Mouse (Mus musculus) hindbrain, embryonic 16.5 days (tissue): ENCODE measurements around the gene Ifrd2. TPM values are rescaled to one million over a fixed set of nuclear protein-coding genes. Genes with fewer than 3 reads are reported as not detected.
"Not testable (repeated sequence)": the region's sequence is repeated elsewhere in the genome, so short reads cannot be mapped to it uniquely, and the experiment has no call there.

Experiments used
- ATAC-seq: fragments of 200-750 bp; cut with Nextera tagmentation; 2 replicates; pipeline ENCODE4 v1.8.0; 2017; ENCODE audit warnings: moderate TSS enrichment, moderate library complexity
- H3K27ac ChIP-seq: fragments of 300-500 bp; sonication (generic); 2 replicates; pipeline ENCODE4 v1.5.1; 2014; ENCODE audit warnings: low read depth, mild to moderate bottlenecking, control low read depth, low read length, moderate library complexity
- H3K27me3 ChIP-seq: fragments of 300-500 bp; sonication (generic); replicated peaks from 2 replicates; pipeline ENCODE4 v1.6.1; 2014; ENCODE audit warnings: low read length; ENCODE audit not compliant: control insufficient read depth, insufficient read depth
- H3K36me3 ChIP-seq: fragments of 300-500 bp; sonication (generic); 2 replicates; pipeline ENCODE4 v1.6.1; 2014; ENCODE audit warnings: mild to moderate bottlenecking, low read length, moderate library complexity, mixed read lengths; ENCODE audit not compliant: control insufficient read depth, insufficient read depth
- H3K4me1 ChIP-seq: fragments of 300-500 bp; sonication (generic); 2 replicates; pipeline ENCODE4 v1.6.1; 2014; ENCODE audit warnings: low read depth, low read length; ENCODE audit not compliant: control insufficient read depth, insufficient read depth
- H3K4me2 ChIP-seq: fragments of 300-500 bp; sonication (generic); 2 replicates; pipeline ENCODE4 v1.6.1; 2014; ENCODE audit warnings: mild to moderate bottlenecking, low read length, control low read depth, moderate library complexity
- H3K4me3 ChIP-seq: fragments of 300-500 bp; sonication (generic); 2 replicates; pipeline ENCODE4 v1.5.1; 2014; ENCODE audit warnings: mild to moderate bottlenecking, low read length, control low read depth, moderate library complexity
- H3K9ac ChIP-seq: fragments of 300-500 bp; sonication (generic); 2 replicates; pipeline ENCODE4 v1.6.1; 2014; ENCODE audit warnings: low read depth, mild to moderate bottlenecking, control low read depth, low read length, moderate library complexity
- H3K9me3 ChIP-seq: fragments of 300-500 bp; sonication (generic); 2 replicates; pipeline ENCODE4 v1.6.1; 2014; ENCODE audit warnings: mild to moderate bottlenecking, low read length, moderate library complexity; ENCODE audit not compliant: control insufficient read depth
- WGBS: fragments of 180-500 bp; shearing (Covaris S2); extraction: QIAGEN DNeasy Blood & Tissue Kit; methylation state at CpG from one replicate; pipeline ENCODE4 v1.1.7; 2014; 5-methylcytosine and 5-hydroxymethylcytosine counted together
- polyA plus RNA-seq: library from polyadenylated mRNA; unstranded; fragments of >200 nt; fragmentation: Nextera tagmentation; extraction: Ambion mirVana; gene quantifications from 2 replicates; pipeline ENCODE4 v1.2.1, GENCODE M21; 2015

Ifrd2 gene
- polyA plus RNA-seq, 1 experiment from 2014 or later, result 13.5 TPM

DNA sequence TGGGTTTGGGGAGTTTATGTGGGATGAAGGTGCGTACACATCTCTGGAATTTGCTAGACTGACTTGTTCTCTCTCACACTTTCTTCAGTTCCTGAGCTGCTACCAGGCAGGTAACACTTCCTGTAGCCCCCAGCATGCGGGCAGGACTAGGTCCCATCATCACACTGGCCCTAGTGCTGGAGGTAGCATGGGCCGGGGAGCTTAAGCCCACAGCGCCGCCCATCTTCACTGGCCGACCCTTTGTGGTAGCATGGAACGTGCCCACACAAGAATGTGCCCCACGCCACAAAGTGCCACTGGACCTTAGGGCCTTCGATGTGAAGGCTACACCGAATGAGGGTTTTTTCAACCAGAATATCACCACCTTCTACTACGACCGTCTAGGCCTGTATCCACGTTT is 17.4 kb upstream of the Ifrd2 start:
- no peaks in the 10 kb centered on the region for H3K27me3 ChIP-seq
- H3K4me3 ChIP-seq, result peak overlapping the region; percentile 58
- H3K36me3 ChIP-seq, result peaks cover 20% of the 10 kb centered on the region
- peak overlapping the region; percentile 73 for H3K4me2 ChIP-seq
- no peaks in the 10 kb centered on the region for H3K9me3 ChIP-seq
- H3K9ac ChIP-seq, result peak overlapping the region; percentile 73
- ATAC-seq, result no peak
- peaks cover 33% of the 10 kb centered on the region for H3K4me1 ChIP-seq
- 44% methylated on average over 13 of the region's 13 CpGs for WGBS
- H3K27ac ChIP-seq, result peak overlapping the region; percentile 36; the same call in 1 of the 2 replicates

DNA sequence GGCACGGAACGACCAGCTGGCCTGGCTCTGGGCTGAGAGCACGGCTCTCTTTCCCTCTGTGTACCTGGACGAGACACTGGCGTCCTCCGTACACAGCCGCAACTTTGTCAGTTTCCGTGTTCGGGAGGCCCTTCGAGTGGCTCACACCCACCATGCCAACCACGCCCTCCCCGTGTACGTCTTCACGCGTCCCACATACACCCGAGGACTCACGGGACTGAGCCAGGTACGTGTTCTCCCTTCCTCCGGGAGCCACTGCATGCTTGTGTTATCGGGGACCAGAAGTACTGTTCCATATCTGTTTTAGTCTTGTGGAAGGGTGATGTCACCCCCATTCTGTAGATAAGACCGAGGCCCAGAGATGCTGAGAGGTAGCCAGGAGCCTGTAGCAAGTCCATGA is 16.6 kb upstream of the Ifrd2 start:
- H3K27me3 ChIP-seq, result no peaks in the 10 kb centered on the region
- 94% methylated on average over 21 of the region's 21 CpGs for WGBS

GRCm38 (mm10) chr9:107571534-107572326 is 15.7 kb upstream of the Ifrd2 start:
- H3K9ac ChIP-seq, result no peak overlapping the region
- H3K9me3 ChIP-seq, result no peaks in the 10 kb centered on the region
- no peak overlapping the region; the same call in 1 of the 2 replicates for H3K4me3 ChIP-seq
- no peak overlapping the region for H3K27ac ChIP-seq
- no peaks in the 10 kb centered on the region for H3K27me3 ChIP-seq
- ATAC-seq, result no peak
- 93% methylated on average over 22 of the region's 22 CpGs for WGBS
- H3K4me1 ChIP-seq, result peaks cover 33% of the 10 kb centered on the region
- H3K36me3 ChIP-seq, result peaks cover 20% of the 10 kb centered on the region
- no peak overlapping the region; the same call in 1 of the 2 replicates for H3K4me2 ChIP-seq

More for the DNA sequence above, 16.6 kb upstream of the Ifrd2 start:
- H3K9me3 ChIP-seq, result no peaks in the 10 kb centered on the region
- peak overlapping the region; percentile 58 for H3K4me3 ChIP-seq
- H3K9ac ChIP-seq, result peak overlapping the region; percentile 73; the same call in 1 of the 2 replicates
- H3K36me3 ChIP-seq, result peaks cover 20% of the 10 kb centered on the region
- peak overlapping the region; percentile 73 for H3K4me2 ChIP-seq
- H3K27ac ChIP-seq, result no peak overlapping the region
- H3K4me1 ChIP-seq, result peaks cover 33% of the 10 kb centered on the region
- ATAC-seq, result no peak

GRCm38 (mm10) chr9:107572327-107572662 is 15.1 kb upstream of the Ifrd2 start:
- peaks cover 32% of the 10 kb centered on the region for H3K4me1 ChIP-seq
- H3K27ac ChIP-seq, result no peak overlapping the region
- WGBS, result 91% methylated on average over 2 of the region's 2 CpGs
- H3K9me3 ChIP-seq, result no peaks in the 10 kb centered on the region
- no peak overlapping the region for H3K9ac ChIP-seq
- peaks cover 17% of the 10 kb centered on the region for H3K36me3 ChIP-seq
- H3K4me3 ChIP-seq, result no peak overlapping the region
- H3K4me2 ChIP-seq, result no peak overlapping the region
- H3K27me3 ChIP-seq, result no peaks in the 10 kb centered on the region
- ATAC-seq, result no peak

GRCm38 (mm10) chr9:107573774-107574173 is 13.7 kb upstream of the Ifrd2 start:
- Histone ChIP-seq H3K36me3 (peaks cover 17% of the 10 kb centered on the region), H3K4me1 (peaks cover 26% of the 10 kb centered on the region)
- H3K4me3 ChIP-seq, H3K27me3 ChIP-seq, ATAC-seq, H3K27ac ChIP-seq, H3K4me2 ChIP-seq, H3K9ac ChIP-seq, H3K9me3 ChIP-seq: not testable (repeated sequence)
- WGBS, result 79% methylated on average over 6 of the region's 6 CpGs

GRCm38 (mm10) chr9:107575579-107576356 is 11.7 kb upstream of the Ifrd2 start:
- H3K4me1 ChIP-seq, result peaks cover 29% of the 10 kb centered on the region
- H3K4me3 ChIP-seq, result no peak overlapping the region
- no peak overlapping the region for H3K27ac ChIP-seq
- no peaks in the 10 kb centered on the region for H3K9me3 ChIP-seq
- peaks cover 17% of the 10 kb centered on the region for H3K36me3 ChIP-seq
- no peak for ATAC-seq
- no peak overlapping the region; the same call in 1 of the 2 replicates for H3K4me2 ChIP-seq
- 87% methylated on average over 14 of the region's 14 CpGs for WGBS
- H3K27me3 ChIP-seq, result no peaks in the 10 kb centered on the region
- no peak overlapping the region for H3K9ac ChIP-seq

DNA sequence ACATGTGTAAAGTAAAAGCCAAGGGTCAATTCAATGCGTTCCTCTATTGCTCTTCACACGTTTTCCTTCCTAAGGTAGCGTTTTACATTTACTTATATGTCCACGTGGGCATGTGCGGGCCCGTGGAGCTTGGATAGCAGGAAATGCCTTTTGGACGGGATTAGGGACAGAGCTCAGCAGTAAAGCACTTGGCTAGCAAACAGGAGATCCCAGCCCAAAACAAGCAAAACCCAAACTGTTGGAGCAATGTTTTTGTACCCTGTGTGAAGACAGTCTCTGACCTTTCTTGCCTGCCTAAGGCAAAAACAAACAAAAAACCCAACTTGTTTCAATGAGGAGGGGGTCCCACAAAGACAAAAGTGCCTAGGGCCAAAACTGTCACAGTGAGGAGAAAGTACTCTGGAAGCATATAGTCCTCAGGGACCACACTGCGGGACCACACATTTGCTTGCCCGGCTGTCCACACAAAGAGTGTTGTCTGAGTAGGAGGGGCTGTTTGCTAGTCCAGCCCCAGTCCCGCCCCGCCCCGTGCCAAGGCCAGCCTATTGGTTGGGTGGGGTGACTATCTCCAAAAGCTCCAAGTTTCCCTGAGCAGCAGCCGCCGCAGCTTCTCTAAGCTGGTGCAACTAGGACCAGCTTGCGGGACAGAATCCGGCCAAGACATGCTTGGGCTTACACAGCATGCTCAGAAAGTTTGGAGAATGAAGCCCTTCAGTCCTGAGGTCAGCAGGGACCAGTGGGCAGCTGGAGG is 10.9 kb upstream of the Ifrd2 start, which contains the start of gene Hyal1:
Gene Hyal1, plus strand, starts transcription at position 571 of the 751 bp plus-strand sequence.
- Histone ChIP-seq H3K27me3 (no peaks in the 10 kb centered on the region), H3K4me3 (peak within 1 kb of the TSS; percentile 25), H3K9me3 (no peaks in the 10 kb centered on the region), H3K4me1 (peaks cover 27% of the 10 kb centered on the region), H3K9ac (peak within 1 kb of the TSS; percentile 50; the same call in 1 of the 2 replicates), H3K36me3 (peaks cover 12% of the 10 kb centered on the region), H3K27ac (peak within 1 kb of the TSS; percentile 71), H3K4me2 (peak within 1 kb of the TSS; percentile 49)
- ATAC-seq, result peak; percentile 56
- 27% methylated on average over 16 of the region's 16 CpGs for WGBS

GRCm38 (mm10) chr9:107577871-107578270 is 9.6 kb upstream of the Ifrd2 start:
- no peak overlapping the region; the same call in 1 of the 2 replicates for H3K4me2 ChIP-seq
- no peaks in the 10 kb centered on the region for H3K9me3 ChIP-seq
- H3K4me3 ChIP-seq, result no peak overlapping the region
- peaks cover 28% of the 10 kb centered on the region for H3K4me1 ChIP-seq
- H3K27me3 ChIP-seq, result no peaks in the 10 kb centered on the region
- WGBS, result 94% methylated on average over 10 of the region's 10 CpGs
- ATAC-seq, result no peak
- H3K9ac ChIP-seq, result 0 out of 2 replicates have a peak overlapping the region, but pooled peaks have one; percentile 7
- no peak overlapping the region for H3K27ac ChIP-seq
- peaks cover 3% of the 10 kb centered on the region; the same call in 1 of the 2 replicates for H3K36me3 ChIP-seq
